Mouse (Mus musculus) neural tube, embryonic 13.5 days (tissue): Measurements from ENCODE around the gene Agbl5. TPM values are rescaled to one million over a fixed set of nuclear protein-coding genes. Genes with fewer than 3 reads are reported as not detected.

Experiments
- ATAC-seq: fragments of 200-750 bp; cut with Nextera tagmentation; 2 replicates; pipeline ENCODE4 v1.8.0; 2017; ENCODE audit warnings: low read depth, mild to moderate bottlenecking, moderate TSS enrichment, moderate library complexity
- H3K27ac ChIP-seq: fragments of 300-500 bp; sonication (generic); replicated peaks from 2 replicates; pipeline ENCODE4 v1.5.1; 2015; ENCODE audit warnings: moderate library complexity, mild to moderate bottlenecking, inconsistent platforms
- H3K27me3 ChIP-seq: fragments of 300-500 bp; sonication (generic); 2 replicates; pipeline ENCODE4 v1.6.1; 2015; ENCODE audit warnings: mild to moderate bottlenecking, inconsistent platforms
- H3K36me3 ChIP-seq: fragments of 300-500 bp; sonication (generic); 2 replicates; pipeline ENCODE4 v1.6.1; 2015; ENCODE audit warnings: mild to moderate bottlenecking, inconsistent platforms
- H3K4me1 ChIP-seq: fragments of 300-500 bp; sonication (generic); replicated peaks from 2 replicates; pipeline ENCODE4 v1.6.1; 2015; ENCODE audit warnings: inconsistent platforms
- H3K4me2 ChIP-seq: fragments of 300-500 bp; sonication (generic); 2 replicates; pipeline ENCODE4 v1.6.1; 2015; ENCODE audit warnings: inconsistent platforms, mild to moderate bottlenecking, moderate library complexity
- H3K4me3 ChIP-seq: fragments of 300-500 bp; sonication (generic); 2 replicates; pipeline ENCODE4 v1.5.1; 2015; ENCODE audit warnings: mild to moderate bottlenecking, inconsistent platforms
- H3K9ac ChIP-seq: fragments of 300-500 bp; sonication (generic); 2 replicates; pipeline ENCODE4 v1.6.1; 2015; ENCODE audit warnings: moderate library complexity, mild to moderate bottlenecking, inconsistent platforms
- H3K9me3 ChIP-seq: fragments of 300-500 bp; sonication (generic); 2 replicates; pipeline ENCODE4 v1.6.1; 2016; ENCODE audit warnings: inconsistent platforms
- WGBS: fragments of 180-500 bp; shearing (Covaris S2); methylation state at CpG from one replicate; pipeline ENCODE4 v1.1.7; 2015; 5-methylcytosine and 5-hydroxymethylcytosine counted together
- polyA plus RNA-seq: library from polyadenylated mRNA; unstranded; fragments of >200 nt; fragmentation: Nextera tagmentation; extraction: Ambion mirVana; gene quantifications from 2 replicates; pipeline ENCODE4 v1.2.1, GENCODE M21; 2015

Agbl5 gene
- polyA plus RNA-seq, 1 experiment from 2014 or later, result 25.8 TPM

DNA sequence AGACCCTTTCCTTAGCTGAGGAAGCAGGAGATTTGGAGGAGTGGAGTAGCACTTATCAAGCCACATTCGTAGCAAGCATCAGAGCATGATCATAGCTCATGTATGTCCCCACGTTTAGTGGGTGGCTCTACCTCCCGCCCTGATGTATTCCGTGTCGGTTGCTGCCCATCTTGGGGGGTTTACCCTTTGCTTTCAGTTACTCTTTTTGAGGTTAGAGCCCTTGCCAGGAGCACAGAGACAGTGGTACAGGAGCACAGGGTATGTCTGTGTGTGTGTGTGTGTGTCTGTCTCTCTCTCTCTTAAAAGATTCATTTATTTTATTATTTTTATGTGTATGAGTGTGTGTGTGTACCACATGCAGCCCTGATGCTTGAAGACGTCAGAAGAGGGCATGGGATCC is 34.6 kb downstream of the Agbl5 start:
- Histone ChIP-seq H3K4me3 (no peak overlapping the region), H3K9me3 (no peaks in the 10 kb centered on the region), H3K4me2 (no peak overlapping the region), H3K4me1 (peaks cover 28% of the 10 kb centered on the region), H3K27me3 (0 out of 2 replicates have a peak, but pooled peaks cover 2% of the 10 kb centered on the region), H3K36me3 (no peaks in the 10 kb centered on the region), H3K9ac (no peak overlapping the region), H3K27ac (no peak overlapping the region)
- ATAC-seq, result no peak
- 87% methylated on average over 6 of the region's 6 CpGs for WGBS

DNA sequence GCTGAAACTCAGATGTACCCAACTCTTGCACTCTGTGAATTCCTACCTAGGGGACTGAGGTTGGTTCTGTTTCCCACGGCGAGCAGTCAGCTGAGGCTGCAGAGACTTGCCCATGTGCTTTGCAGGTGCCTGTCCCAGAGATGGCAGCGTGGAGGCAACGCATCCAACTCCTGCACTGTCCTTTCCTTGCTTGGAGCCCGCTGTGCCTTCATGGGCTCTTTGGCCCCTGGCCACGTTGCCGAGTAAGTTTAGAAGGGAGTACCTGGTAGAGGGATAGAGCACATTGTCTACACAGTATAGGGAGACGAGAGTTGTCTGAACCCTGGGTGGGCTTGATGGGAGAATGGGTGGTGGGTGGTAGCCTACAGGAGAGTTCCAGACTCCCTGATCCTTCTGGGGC is 36.1 kb downstream of the Agbl5 start:
- ATAC-seq, result no peak
- WGBS, result 83% methylated on average over 8 of the region's 8 CpGs
- no peak overlapping the region for H3K9ac ChIP-seq

GRCm38 (mm10) chr5:30925217-30925616 is 36.7 kb downstream of the Agbl5 start:
- H3K9me3 ChIP-seq, result no peaks in the 10 kb centered on the region
- H3K4me2 ChIP-seq, result no peak overlapping the region
- 0 out of 2 replicates have a peak, but pooled peaks cover 2% of the 10 kb centered on the region for H3K27me3 ChIP-seq
- no peak overlapping the region for H3K4me3 ChIP-seq
- ATAC-seq, result no peak
- H3K9ac ChIP-seq, result no peak overlapping the region
- H3K27ac ChIP-seq, result no peak overlapping the region
- no peaks in the 10 kb centered on the region for H3K36me3 ChIP-seq
- 85% methylated on average over 5 of the region's 5 CpGs for WGBS
- peaks cover 23% of the 10 kb centered on the region for H3K4me1 ChIP-seq

More for the DNA sequence above, 36.1 kb downstream of the Agbl5 start:
- Histone ChIP-seq H3K9me3 (no peaks in the 10 kb centered on the region), H3K4me3 (no peak overlapping the region), H3K27ac (no peak overlapping the region), H3K4me2 (no peak overlapping the region), H3K36me3 (no peaks in the 10 kb centered on the region), H3K27me3 (0 out of 2 replicates have a peak, but pooled peaks cover 2% of the 10 kb centered on the region), H3K4me1 (peaks cover 28% of the 10 kb centered on the region)

DNA sequence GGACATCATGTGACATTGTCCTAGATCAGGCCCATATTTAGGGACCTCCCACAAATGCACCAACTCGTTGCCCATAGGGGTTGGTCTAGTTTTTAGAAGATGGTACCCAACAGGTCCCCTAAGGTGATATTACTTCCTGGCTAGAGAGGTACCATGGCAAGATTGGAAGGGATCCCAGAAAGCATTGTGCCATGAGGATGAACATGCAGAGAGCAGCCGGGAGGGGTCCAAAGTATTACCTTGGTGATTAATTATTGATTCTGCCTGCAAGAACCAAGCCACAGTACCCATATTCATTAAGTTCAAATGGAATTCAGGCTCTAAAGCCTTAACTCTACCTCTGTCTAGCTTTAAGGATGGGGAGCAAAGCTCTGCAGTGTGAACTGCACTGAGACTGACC is 37.6 kb downstream of the Agbl5 start:
- WGBS, result 80% methylated on average over 2 of the region's 2 CpGs
- no peak for ATAC-seq
- H3K27me3 ChIP-seq, result 0 out of 2 replicates have a peak, but pooled peaks cover 2% of the 10 kb centered on the region

GRCm38 (mm10) chr5:30927945-30928529 is 39.5 kb downstream of the Agbl5 start:
- H3K27ac ChIP-seq, result no peak overlapping the region
- 39% methylated on average over 7 of the region's 7 CpGs for WGBS
- H3K27me3 ChIP-seq, result 0 out of 2 replicates have a peak, but pooled peaks cover 2% of the 10 kb centered on the region
- H3K9ac ChIP-seq, result no peak overlapping the region
- H3K4me3 ChIP-seq, result no peak overlapping the region
- H3K4me1 ChIP-seq, result no peaks in the 10 kb centered on the region
- H3K4me2 ChIP-seq, result peak overlapping the region; percentile 46
- H3K36me3 ChIP-seq, result no peaks in the 10 kb centered on the region
- no peaks in the 10 kb centered on the region for H3K9me3 ChIP-seq
- peak; percentile 68 for ATAC-seq

More for the DNA sequence above, 37.6 kb downstream of the Agbl5 start:
- no peaks in the 10 kb centered on the region for H3K9me3 ChIP-seq
- no peaks in the 10 kb centered on the region for H3K36me3 ChIP-seq
- no peak overlapping the region for H3K9ac ChIP-seq
- H3K4me1 ChIP-seq, result peaks cover 14% of the 10 kb centered on the region
- no peak overlapping the region for H3K4me3 ChIP-seq
- no peak overlapping the region for H3K4me2 ChIP-seq
- no peak overlapping the region for H3K27ac ChIP-seq

DNA sequence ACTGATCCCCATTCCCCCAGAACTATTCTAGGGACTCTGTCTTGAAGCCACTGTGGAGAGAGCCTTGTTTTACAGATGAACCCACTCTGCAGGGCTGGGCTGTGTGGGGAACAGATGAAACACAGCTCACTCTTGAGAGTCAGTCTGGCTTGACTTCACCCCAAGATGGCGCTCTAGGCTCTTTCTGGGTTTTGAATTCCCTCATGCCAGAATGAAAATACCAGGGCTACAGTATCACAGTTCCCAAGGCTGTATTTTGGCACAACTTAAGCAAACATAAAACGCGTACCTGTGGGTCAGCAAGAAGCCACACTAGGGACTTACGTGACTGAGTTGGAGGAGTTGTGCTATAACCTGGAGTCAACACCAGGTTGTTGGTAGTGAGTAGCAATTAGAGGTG is 41.6 kb downstream of the Agbl5 start:
- 38% methylated on average over 4 of the region's 4 CpGs for WGBS
- H3K9ac ChIP-seq, result no peak overlapping the region
- no peak overlapping the region for H3K27ac ChIP-seq
- H3K4me2 ChIP-seq, result no peak overlapping the region
- H3K4me3 ChIP-seq, result no peak overlapping the region
- no peaks in the 10 kb centered on the region for H3K27me3 ChIP-seq
- H3K9me3 ChIP-seq, result no peaks in the 10 kb centered on the region
- no peak for ATAC-seq
- no peaks in the 10 kb centered on the region for H3K36me3 ChIP-seq
- no peaks in the 10 kb centered on the region for H3K4me1 ChIP-seq

DNA sequence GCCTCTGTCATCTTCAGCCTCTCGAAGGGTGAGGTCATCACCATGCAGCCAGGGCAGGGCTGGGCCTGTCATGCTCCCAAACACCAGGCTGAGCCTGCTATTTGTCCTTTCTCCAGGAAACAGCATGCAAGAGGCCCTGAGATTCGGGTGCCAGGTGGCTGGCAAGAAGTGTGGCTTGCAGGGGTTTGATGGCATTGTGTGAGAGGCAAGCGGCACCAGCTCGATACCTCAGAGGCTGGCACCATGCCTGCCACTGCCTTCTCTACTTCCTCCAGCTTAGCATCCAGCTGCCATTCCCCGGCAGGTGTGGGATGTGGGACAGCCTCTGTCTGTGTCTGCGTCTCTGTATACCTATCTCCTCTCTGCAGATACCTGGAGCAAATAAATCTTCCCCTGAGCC is 42.4 kb downstream of the Agbl5 start:
- WGBS, result 80% methylated on average over 6 of the region's 6 CpGs
- no peak overlapping the region for H3K27ac ChIP-seq
- H3K36me3 ChIP-seq, result no peaks in the 10 kb centered on the region

DNA sequence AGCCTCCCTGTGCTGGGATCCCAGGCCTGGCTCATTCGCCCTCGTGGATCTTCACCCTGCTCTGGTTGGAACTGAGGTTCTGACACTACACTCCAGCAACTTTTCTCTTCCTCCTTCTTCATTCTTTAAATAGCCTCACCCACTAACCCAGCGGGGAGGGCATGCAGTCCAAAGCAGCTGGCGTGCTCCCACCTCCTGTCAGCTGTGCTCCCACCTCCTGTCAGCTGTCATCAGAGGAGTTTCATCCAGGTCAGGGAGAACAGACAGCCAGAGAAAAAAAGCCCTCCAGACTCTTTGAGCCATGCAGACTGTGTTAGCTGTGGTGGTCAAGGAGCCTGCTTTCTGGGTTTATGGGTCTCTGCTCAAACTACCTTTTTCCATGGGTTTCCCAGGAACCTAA is 42.9 kb downstream of the Agbl5 start:
- Histone ChIP-seq H3K4me1 (no peaks in the 10 kb centered on the region), H3K4me2 (no peak overlapping the region), H3K9ac (no peak overlapping the region), H3K4me3 (no peak overlapping the region), H3K9me3 (no peaks in the 10 kb centered on the region), H3K36me3 (no peaks in the 10 kb centered on the region), H3K27me3 (no peaks in the 10 kb centered on the region), H3K27ac (no peak overlapping the region)
- ATAC-seq, result no peak
- 83% methylated on average over 4 of the region's 4 CpGs for WGBS

More for the DNA sequence above, 42.4 kb downstream of the Agbl5 start:
- Histone ChIP-seq H3K4me3 (no peak overlapping the region), H3K4me2 (no peak overlapping the region), H3K9ac (no peak overlapping the region), H3K27me3 (no peaks in the 10 kb centered on the region), H3K9me3 (no peaks in the 10 kb centered on the region), H3K4me1 (no peaks in the 10 kb centered on the region)
- ATAC-seq, result no peak

DNA sequence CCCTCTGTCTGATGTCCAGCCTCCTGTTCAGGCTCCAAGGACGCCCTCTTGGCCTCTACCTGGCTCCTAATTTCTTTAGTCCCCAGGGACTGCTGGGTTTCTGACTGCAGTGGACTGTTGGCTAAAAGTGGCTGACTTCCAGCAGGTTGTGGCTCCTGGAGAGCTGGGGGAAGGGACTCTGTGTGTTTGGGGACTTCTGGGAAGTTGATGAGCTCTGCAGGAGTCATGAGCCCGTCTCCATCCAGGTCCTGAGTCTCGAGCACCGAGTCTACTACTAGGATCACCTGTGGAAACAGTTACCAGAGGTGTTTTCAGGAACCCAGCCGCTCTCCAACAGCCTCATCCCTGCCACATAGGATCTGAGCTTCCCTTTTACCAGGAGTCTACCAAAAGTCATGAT is 45.2 kb downstream of the Agbl5 start:
- Histone ChIP-seq H3K4me2 (no peak overlapping the region), H3K27me3 (no peaks in the 10 kb centered on the region), H3K4me1 (no peaks in the 10 kb centered on the region), H3K36me3 (no peaks in the 10 kb centered on the region), H3K9me3 (no peaks in the 10 kb centered on the region), H3K27ac (no peak overlapping the region), H3K4me3 (no peak overlapping the region), H3K9ac (no peak overlapping the region)
- ATAC-seq, result no peak
- WGBS, result 74% methylated on average over 5 of the region's 5 CpGs

- WGBS, result 92% methylated on average over 5 of the region's 5 CpGs
- H3K36me3 ChIP-seq, result no peaks in the 10 kb centered on the region
- H3K9me3 ChIP-seq, result no peaks in the 10 kb centered on the region
- no peak overlapping the region for H3K27ac ChIP-seq
- ATAC-seq, result no peak
- H3K27me3 ChIP-seq, result no peaks in the 10 kb centered on the region
- no peaks in the 10 kb centered on the region for H3K4me1 ChIP-seq
- no peak overlapping the region for H3K9ac ChIP-seq
- no peak overlapping the region for H3K4me2 ChIP-seq
- H3K4me3 ChIP-seq, result no peak overlapping the region
Measured at GRCm38 (mm10) chr5:30934725-30935461, 46.4 kb downstream of the Agbl5 start.

DNA sequence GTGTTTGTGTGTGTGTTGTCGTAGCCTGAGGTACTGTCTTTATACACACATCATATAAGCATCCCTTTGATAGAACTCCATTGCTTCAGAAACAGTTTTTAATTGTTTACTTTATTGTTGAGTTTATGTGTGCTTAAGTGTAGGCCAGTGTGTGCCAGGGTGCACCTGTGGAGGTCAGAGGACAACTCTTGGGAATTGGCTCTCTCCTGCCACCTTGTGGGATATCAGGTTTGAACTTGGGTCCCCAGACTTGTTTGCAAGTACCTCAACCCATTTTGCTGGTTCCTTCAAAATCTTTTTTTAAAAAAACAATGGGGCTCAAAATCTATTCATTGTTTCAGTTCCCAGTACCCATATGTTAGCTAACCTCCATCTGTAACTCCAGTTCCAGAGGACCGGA is 54.5 kb downstream of the Agbl5 start:
- H3K4me2 ChIP-seq, result no peak overlapping the region

GRCm38 (mm10) chr5:30944344-30944743 is 55.9 kb downstream of the Agbl5 start:
- no peak overlapping the region for H3K9ac ChIP-seq
- no peaks in the 10 kb centered on the region for H3K9me3 ChIP-seq
- H3K4me3 ChIP-seq, result peak overlapping the region; percentile 55; the same call in 1 of the 2 replicates
- H3K27me3 ChIP-seq, result 0 out of 2 replicates have a peak, but pooled peaks cover 5% of the 10 kb centered on the region
- ATAC-seq, result no peak
- no peaks in the 10 kb centered on the region for H3K36me3 ChIP-seq
- 91% methylated on average over 6 of the region's 6 CpGs for WGBS
- peaks cover 10% of the 10 kb centered on the region for H3K4me1 ChIP-seq
- H3K4me2 ChIP-seq, result peak overlapping the region; percentile 81
- H3K27ac ChIP-seq, result no peak overlapping the region

More for the DNA sequence above, 54.5 kb downstream of the Agbl5 start:
- Histone ChIP-seq H3K4me1 (peaks cover 6% of the 10 kb centered on the region), H3K36me3 (no peaks in the 10 kb centered on the region), H3K9ac (no peak overlapping the region), H3K27me3 (0 out of 2 replicates have a peak, but pooled peaks cover 5% of the 10 kb centered on the region), H3K27ac (no peak overlapping the region), H3K9me3 (no peaks in the 10 kb centered on the region), H3K4me3 (no peak overlapping the region)
- ATAC-seq, result no peak
- 98% methylated on average over 2 of the region's 2 CpGs for WGBS
